Mouse (Mus musculus) lung, embryonic 15.5 days (tissue): ENCODE measurements around the gene Cenpx. TPM values are rescaled to one million over a fixed set of nuclear protein-coding genes. Genes with fewer than 3 reads are reported as not detected.
"Not testable (repeated sequence)": the region's sequence is repeated elsewhere in the genome, so short reads cannot be mapped to it uniquely, and the experiment has no call there.

Experiments used
- ATAC-seq: fragments of 200-750 bp; cut with Nextera tagmentation; 2 replicates; pipeline ENCODE4 v1.8.0; 2017; ENCODE audit warnings: moderate number of reproducible peaks, borderline replicate concordance; ENCODE audit not compliant: low FRiP score, low TSS enrichment; ENCODE audit errors: extremely low read depth
- H3K27ac ChIP-seq: fragments of 300-500 bp; sonication (generic); 2 replicates; pipeline ENCODE4 v1.5.1; 2015; ENCODE audit warnings: moderate library complexity, mild to moderate bottlenecking, inconsistent platforms
- H3K27me3 ChIP-seq: fragments of 300-500 bp; sonication (generic); 2 replicates; pipeline ENCODE4 v1.6.1; 2015; ENCODE audit warnings: inconsistent platforms
- H3K36me3 ChIP-seq: fragments of 300-500 bp; sonication (generic); 2 replicates; pipeline ENCODE4 v1.6.1; 2015; ENCODE audit warnings: inconsistent platforms
- H3K4me1 ChIP-seq: fragments of 300-500 bp; sonication (generic); 2 replicates; pipeline ENCODE4 v1.6.1; 2015; ENCODE audit warnings: inconsistent platforms
- H3K4me2 ChIP-seq: fragments of 300-500 bp; sonication (generic); 2 replicates; pipeline ENCODE4 v1.6.1; 2015; ENCODE audit warnings: inconsistent platforms, mild to moderate bottlenecking, moderate library complexity
- H3K4me3 ChIP-seq: fragments of 300-500 bp; sonication (generic); 2 replicates; pipeline ENCODE4 v1.5.1; 2015; ENCODE audit warnings: mild to moderate bottlenecking, inconsistent platforms
- H3K9ac ChIP-seq: fragments of 300-500 bp; sonication (generic); 2 replicates; pipeline ENCODE4 v1.6.1; 2015; ENCODE audit warnings: inconsistent platforms
- H3K9me3 ChIP-seq: fragments of 300-500 bp; sonication (generic); 2 replicates; pipeline ENCODE4 v1.6.1; 2016; ENCODE audit warnings: inconsistent platforms
- WGBS: fragments of 180-500 bp; shearing (Covaris S2); methylation state at CpG from one replicate; pipeline ENCODE4 v1.1.7; 2015; 5-methylcytosine and 5-hydroxymethylcytosine counted together
- polyA plus RNA-seq: library from polyadenylated mRNA; unstranded; fragments of >200 nt; fragmentation: Nextera tagmentation; extraction: Ambion mirVana; gene quantifications from 2 replicates; pipeline ENCODE4 v1.2.1, GENCODE M21; 2015

The Cenpx gene
- 160 and 167 TPM in 2 replicates for polyA plus RNA-seq

DNA sequence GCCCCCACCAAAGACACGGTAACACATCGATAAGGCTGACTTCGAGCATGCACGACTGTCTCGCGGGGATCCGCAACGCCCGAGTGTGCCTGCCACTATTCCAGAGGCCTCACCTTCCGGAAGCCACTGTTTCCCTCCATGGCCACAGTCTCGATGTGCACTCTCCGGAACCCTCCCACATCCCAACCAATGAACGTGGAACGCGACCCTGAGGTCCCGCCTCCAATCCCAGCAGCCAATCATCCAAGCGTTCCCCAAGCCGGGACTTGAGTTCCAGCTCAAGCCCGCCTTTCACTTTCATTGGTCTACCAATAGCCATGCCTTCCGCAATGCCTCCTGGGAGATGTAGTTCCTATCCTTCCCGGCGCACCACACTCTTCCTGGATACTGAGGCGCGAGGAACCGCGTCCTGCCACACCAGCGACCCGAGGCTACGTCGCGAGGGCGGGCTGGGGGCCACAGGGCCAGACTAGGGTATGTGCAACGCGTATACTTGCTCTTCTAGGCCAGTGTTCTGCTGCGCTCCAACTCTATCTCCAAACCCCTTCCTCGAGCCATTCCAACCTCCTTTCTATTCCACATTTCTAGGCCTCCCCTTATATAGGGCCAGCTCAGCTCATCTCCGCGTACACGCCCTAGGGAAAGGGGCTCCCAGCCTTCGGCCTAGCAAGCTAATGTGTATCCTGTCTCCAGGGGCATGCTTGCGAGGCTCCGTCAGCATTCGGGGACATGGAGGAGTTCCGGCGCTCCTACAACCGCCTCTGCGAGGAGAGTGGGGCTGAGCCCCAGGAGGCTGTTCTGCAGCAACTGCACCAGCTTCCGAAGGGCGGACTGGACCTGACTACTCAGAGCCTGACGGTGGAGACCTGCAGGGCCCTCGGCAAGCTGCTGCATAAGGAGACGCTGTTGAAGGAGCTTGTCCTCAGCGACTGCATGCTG, at the start of gene Cenpx, which contains the start of gene Lrrc45:
Gene Cenpx, minus strand, starts transcription at position 159 of the 939 bp plus-strand sequence.
Gene Lrrc45, plus strand, starts transcription at position 346 of the 939 bp plus-strand sequence.
- Histone ChIP-seq H3K9ac (peak within 1 kb of the TSS; percentile 66), H3K36me3 (peaks cover 26% of the 10 kb centered on the region), H3K27me3 (no peaks in the 10 kb centered on the region), H3K4me3 (peak within 1 kb of the TSS; percentile 58), H3K4me1 (peaks cover 33% of the 10 kb centered on the region), H3K4me2 (peak within 1 kb of the TSS; percentile 94), H3K9me3 (no peaks in the 10 kb centered on the region), H3K27ac (peak within 1 kb of the TSS; percentile 73)
- peak; percentile 95 for ATAC-seq
- 2% methylated on average over 53 of the region's 53 CpGs for WGBS

DNA sequence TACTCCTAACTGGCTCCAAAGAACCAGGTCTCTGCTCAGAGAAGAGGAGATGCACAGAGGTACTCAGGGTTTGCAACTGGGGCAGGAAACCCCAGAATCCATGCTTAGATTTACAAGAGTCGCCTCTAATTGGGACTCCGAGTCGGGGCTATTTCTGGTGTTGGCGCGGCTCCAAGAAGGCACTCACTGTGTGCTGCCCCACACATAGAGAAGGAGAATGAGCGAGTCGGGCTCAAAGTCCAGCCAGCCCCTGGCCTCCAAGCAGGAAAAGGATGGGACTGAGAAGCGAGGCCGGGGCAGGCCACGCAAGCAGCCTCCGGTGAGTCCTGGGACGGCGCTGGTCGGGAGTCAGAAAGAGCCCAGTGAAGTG, 49.1 kb upstream of the Cenpx start, which contains the start of gene Hmga1b:
Gene Hmga1b, plus strand, starts transcription at position 123 of the 370 bp plus-strand sequence.
- 10% methylated on average over 14 of the region's 14 CpGs for WGBS
- H3K4me3 ChIP-seq, H3K9me3 ChIP-seq, H3K27ac ChIP-seq, H3K27me3 ChIP-seq, H3K9ac ChIP-seq, ATAC-seq, H3K36me3 ChIP-seq, H3K4me1 ChIP-seq: not testable (repeated sequence)
- peak within 1 kb of the TSS; percentile 41 for H3K4me2 ChIP-seq

DNA sequence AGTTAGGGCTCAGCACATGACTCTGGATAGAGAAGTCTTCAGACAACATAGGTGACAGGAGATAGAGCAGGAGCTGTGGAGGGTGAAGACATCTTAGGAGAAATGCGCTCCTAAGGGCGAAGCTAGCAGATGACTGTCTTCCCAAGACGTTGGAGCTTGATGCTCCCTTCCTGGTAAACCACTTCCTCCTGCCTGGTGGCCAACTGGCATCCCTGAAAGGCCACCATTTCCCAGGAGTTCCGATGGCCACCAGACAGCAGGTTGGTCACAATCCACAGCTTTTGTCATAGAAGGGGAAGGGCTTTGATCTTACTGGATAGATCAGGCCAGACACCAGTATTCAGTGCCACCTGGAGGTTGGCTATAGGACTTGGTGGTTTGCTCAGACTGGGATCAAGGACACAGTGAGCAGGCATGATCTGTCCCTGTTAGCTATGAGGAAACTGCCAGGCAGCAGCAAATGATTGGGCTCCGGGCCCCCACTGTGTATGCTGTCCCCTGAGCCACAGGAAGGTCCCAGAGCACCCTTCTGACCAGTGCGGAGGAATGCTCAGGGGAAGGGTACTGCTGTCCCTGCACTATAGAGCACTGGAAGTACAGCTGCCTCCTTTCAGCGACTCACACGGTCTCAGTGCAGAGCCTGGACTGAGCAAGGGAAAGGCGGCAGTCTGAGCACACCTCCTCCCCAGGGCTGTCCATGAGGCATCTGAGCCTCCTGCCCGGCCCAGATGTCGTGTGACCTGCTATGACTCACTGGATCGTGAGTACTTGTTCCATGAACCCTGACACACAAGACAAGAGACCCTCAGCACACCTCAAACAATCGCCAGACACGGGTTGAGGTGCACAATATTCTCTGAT, 48.5 kb upstream of the Cenpx start:
- no peak for ATAC-seq
- WGBS, result 55% methylated on average over 14 of the region's 14 CpGs
- Histone ChIP-seq H3K4me3 (no peak overlapping the region), H3K27me3 (peaks cover 6% of the 10 kb centered on the region; the same call in 1 of the 2 replicates), H3K4me2 (no peak overlapping the region; the same call in 1 of the 2 replicates), H3K9ac (no peak overlapping the region), H3K9me3 (peaks cover under 1% of the 10 kb centered on the region; the same call in 1 of the 2 replicates), H3K4me1 (peaks cover 7% of the 10 kb centered on the region; the same call in 1 of the 2 replicates), H3K27ac (no peak overlapping the region), H3K36me3 (no peaks in the 10 kb centered on the region)

DNA sequence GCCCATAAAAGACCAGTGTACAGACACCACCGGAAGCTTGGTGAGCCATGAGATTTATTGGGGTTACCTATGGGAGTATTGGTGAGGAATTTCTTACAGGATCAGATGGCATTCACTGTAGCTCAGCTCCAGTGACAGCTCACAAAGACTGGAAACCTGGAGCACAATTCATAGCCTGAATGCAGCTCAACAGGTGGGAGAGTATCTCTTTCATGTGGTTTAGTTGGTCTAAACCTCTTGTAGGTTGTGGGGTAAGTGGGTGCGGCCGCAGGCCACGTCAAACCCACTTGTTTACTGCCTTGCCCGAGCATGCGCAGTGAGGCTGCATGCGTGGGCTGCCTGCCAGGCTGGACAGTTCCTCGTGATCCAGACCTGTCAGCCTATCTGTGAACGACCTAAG, 46.7 kb upstream of the Cenpx start:
- H3K4me2 ChIP-seq, result no peak overlapping the region
- H3K36me3 ChIP-seq, result no peaks in the 10 kb centered on the region
- H3K9ac ChIP-seq, result no peak overlapping the region
- no peak for ATAC-seq
- H3K9me3 ChIP-seq, result peaks cover 3% of the 10 kb centered on the region; the same call in 1 of the 2 replicates
- no peak overlapping the region for H3K27ac ChIP-seq
- H3K4me1 ChIP-seq, result peaks cover 7% of the 10 kb centered on the region; the same call in 1 of the 2 replicates
- no peak overlapping the region for H3K4me3 ChIP-seq
- peaks cover 6% of the 10 kb centered on the region; the same call in 1 of the 2 replicates for H3K27me3 ChIP-seq
- 82% methylated on average over 9 of the region's 9 CpGs for WGBS

DNA sequence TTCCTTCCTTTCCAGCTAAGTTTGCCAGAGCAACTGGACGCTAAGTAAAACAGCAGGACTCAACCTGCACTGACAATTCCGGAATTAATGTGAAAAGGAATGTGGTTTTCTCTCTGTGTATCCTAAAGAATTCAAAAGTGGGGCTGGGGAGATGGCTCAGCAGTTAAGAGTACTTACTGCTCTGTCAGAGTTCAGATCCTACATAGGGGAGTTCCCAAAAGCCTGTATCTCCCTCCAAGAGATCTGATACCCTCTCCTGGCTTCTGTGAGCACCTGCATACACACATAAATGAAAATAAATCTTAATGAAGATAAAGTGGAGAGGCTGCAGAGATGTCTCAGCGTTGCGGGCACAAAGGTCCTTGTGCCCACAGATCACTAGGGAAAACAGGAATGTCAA, 38.1 kb upstream of the Cenpx start:
- Histone ChIP-seq H3K27me3 (no peaks in the 10 kb centered on the region), H3K4me3 (no peak overlapping the region), H3K9ac (no peak overlapping the region), H3K9me3 (no peaks in the 10 kb centered on the region), H3K36me3 (no peaks in the 10 kb centered on the region), H3K27ac (no peak overlapping the region), H3K4me1 (no peaks in the 10 kb centered on the region), H3K4me2 (no peak overlapping the region)
- no peak for ATAC-seq
- 52% methylated on average over 4 of the region's 4 CpGs for WGBS

DNA sequence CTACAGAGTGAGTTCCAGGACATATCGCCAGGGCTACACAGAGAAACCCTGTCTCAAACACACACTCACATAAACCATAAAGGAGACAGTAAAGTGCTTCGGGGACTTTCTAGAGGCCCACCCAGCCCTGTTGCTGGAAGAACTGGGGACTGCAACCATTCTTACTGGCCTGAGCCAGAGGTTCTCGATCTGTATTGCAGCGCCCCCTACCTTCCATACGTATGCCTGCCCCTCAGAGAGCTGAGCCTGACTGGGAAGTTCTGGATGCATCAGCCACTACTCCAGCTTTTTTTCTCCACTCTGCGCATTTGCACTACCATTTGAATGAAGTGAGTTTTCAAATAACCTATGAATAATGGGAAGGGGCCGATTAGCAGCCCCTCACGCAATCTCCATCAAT, 35.9 kb upstream of the Cenpx start:
- H3K4me1 ChIP-seq, result 0 out of 2 replicates have a peak, but pooled peaks cover 3% of the 10 kb centered on the region
- no peaks in the 10 kb centered on the region for H3K27me3 ChIP-seq
- no peak overlapping the region for H3K4me3 ChIP-seq
- no peak overlapping the region for H3K27ac ChIP-seq
- no peaks in the 10 kb centered on the region for H3K9me3 ChIP-seq
- WGBS, result 61% methylated on average over 8 of the region's 8 CpGs
- no peak overlapping the region for H3K4me2 ChIP-seq
- H3K36me3 ChIP-seq, result no peaks in the 10 kb centered on the region
- ATAC-seq, result no peak
- H3K9ac ChIP-seq, result no peak overlapping the region

DNA sequence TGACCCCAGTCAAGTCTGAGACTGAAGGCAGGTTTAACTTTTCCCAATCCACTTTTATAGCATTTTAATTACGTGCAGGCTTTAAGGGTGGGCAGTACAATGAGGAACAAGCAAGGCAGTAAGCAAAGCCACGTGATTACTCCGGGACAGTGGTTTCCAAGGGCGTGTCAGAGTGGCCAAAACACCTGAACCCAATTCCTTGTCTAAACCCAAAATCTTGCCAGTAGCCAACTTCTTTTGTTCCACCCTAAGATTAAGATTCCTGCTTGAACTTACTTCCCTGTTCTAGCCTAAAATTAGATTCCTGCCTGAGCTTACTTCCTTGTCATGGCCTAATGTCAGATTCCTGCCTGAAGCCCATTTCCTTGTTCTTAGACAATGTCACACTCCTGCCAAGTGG, 34.4 kb upstream of the Cenpx start:
- Histone ChIP-seq H3K4me1 (0 out of 2 replicates have a peak, but pooled peaks cover 3% of the 10 kb centered on the region), H3K4me2 (no peak overlapping the region), H3K27me3 (no peaks in the 10 kb centered on the region), H3K9me3 (no peaks in the 10 kb centered on the region), H3K4me3 (no peak overlapping the region), H3K27ac (no peak overlapping the region), H3K9ac (no peak overlapping the region), H3K36me3 (no peaks in the 10 kb centered on the region)
- ATAC-seq, result no peak
- WGBS, result 76% methylated on average over 4 of the region's 4 CpGs

DNA sequence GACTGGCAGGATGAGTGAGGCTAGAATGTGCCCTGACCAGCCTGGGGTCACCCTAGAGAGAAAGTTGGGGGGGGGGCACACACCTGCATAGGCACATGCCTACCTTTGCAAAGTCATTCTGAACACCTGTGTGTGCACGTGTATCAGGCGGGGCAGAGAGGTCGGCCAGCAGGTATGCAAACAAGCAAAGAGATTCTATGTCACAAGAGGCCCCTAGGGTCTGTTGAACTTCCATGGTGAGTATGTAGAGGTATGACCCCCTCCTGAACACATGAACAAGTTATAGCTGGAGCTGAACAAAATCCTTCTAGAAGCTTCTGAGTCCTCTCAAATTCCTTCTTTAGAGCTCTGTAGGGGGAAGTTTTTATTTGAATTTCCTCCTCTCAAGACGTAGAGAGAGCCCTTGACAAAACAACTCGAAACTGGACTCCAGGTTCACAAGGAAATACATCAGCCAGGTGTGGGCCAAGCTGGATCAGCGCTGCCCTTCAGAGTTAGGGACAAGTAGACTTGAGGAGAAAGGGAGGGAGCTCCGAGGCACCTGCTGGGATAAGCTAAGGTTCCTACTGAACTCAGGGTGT, 30.7 kb upstream of the Cenpx start:
- H3K9ac ChIP-seq, result no peak overlapping the region
- peak; percentile 88 for ATAC-seq
- H3K4me1 ChIP-seq, result 0 out of 2 replicates have a peak, but pooled peaks cover 3% of the 10 kb centered on the region
- WGBS, result 38% methylated on average over 7 of the region's 7 CpGs
- H3K36me3 ChIP-seq, result no peaks in the 10 kb centered on the region
- no peak overlapping the region for H3K4me3 ChIP-seq
- H3K4me2 ChIP-seq, result no peak overlapping the region
- no peaks in the 10 kb centered on the region for H3K27me3 ChIP-seq
- peak overlapping the region; percentile 96 for H3K27ac ChIP-seq
- H3K9me3 ChIP-seq, result no peaks in the 10 kb centered on the region

DNA sequence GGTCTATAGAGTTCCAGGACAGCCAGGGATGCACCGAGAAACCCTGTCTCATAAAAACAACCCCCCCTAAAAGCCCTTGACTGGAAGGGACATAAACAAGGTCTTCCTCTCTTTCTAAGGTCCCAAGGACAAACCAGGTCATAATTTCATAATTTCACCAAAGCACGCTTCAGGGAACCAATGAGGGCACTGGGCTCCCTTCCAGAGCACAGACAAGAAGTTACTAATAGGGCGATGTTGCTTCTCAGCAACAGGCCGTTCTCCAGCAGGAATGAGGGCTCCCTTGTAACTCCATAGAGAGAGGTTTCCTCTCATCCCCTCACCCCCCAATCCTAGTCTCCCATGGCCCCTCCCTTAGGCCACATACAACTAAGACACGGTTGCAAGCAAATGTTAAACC, 27.4 kb upstream of the Cenpx start:
- no peak overlapping the region for H3K4me2 ChIP-seq
- H3K27me3 ChIP-seq, result no peaks in the 10 kb centered on the region
- H3K9me3 ChIP-seq, result no peaks in the 10 kb centered on the region
- H3K27ac ChIP-seq, result no peak overlapping the region
- H3K36me3 ChIP-seq, result no peaks in the 10 kb centered on the region
- 82% methylated on average over 5 of the region's 5 CpGs for WGBS
- ATAC-seq, result no peak
- H3K4me3 ChIP-seq, result no peak overlapping the region
- H3K9ac ChIP-seq, result no peak overlapping the region
- 0 out of 2 replicates have a peak, but pooled peaks cover 3% of the 10 kb centered on the region for H3K4me1 ChIP-seq

DNA sequence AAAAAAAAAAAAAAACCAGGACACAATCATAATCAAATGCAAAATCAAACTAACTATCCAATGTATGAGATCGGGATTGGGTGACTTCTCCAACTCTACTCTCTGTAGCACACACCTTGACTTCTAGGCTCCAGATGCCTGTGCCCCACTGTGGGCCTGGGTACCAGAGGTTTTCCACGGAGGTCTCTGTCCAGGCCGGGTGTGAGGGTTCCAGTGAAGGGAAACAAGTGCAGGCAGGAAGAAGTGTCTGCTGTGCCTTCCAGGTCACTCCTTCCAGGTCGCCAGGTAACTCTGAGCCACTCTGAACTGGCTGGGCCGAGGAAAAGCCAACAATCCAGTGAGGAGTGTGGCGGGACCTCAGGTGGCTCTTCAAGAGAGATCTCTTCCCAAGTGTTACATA, 22.9 kb upstream of the Cenpx start:
- Histone ChIP-seq H3K27ac (no peak overlapping the region), H3K9ac (no peak overlapping the region), H3K4me2 (no peak overlapping the region), H3K9me3 (no peaks in the 10 kb centered on the region), H3K36me3 (no peaks in the 10 kb centered on the region), H3K4me3 (no peak overlapping the region), H3K4me1 (peaks cover 11% of the 10 kb centered on the region; the same call in 1 of the 2 replicates), H3K27me3 (no peaks in the 10 kb centered on the region)
- WGBS, result 58% methylated on average over 6 of the region's 6 CpGs
- ATAC-seq, result no peak

DNA sequence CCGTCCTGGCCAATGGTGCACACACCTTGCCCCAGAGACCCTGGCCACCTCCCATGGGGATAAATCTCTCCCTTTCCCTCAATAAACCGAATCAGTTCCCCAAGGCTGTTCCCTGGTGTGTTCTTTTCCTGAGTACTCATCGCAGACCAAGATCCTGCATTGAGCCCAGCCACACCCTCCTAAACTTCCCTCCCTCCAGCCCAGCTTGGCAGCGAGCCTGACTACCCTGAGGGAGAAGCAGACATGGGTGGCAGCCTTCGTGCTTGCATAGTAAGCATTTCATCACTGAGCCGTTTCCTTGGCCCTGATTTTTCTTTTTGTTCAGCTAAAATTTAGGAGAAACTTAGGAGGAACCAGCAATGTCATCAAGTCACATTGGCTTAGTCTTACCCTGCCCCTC, 20.0 kb upstream of the Cenpx start:
- WGBS, result 32% methylated on average over 6 of the region's 6 CpGs
- Histone ChIP-seq H3K36me3 (no peaks in the 10 kb centered on the region), H3K4me3 (no peak overlapping the region), H3K4me1 (peaks cover 20% of the 10 kb centered on the region), H3K9me3 (no peaks in the 10 kb centered on the region), H3K4me2 (no peak overlapping the region), H3K27ac (0 out of 2 replicates have a peak overlapping the region, but pooled peaks have one; percentile 47), H3K27me3 (no peaks in the 10 kb centered on the region), H3K9ac (no peak overlapping the region)
- 0 out of 2 replicates have a peak, but pooled peaks have one; percentile 8 for ATAC-seq
